Mouse (Mus musculus): ENCODE results near the gene Aldh1a2.

GRCm38 (mm10) chr9:71340116-71340515 is 124.5 kb downstream of the Aldh1a2 start:
- TF ChIP-seq HCFC1 (IDR thresholded peaks at IDR 0.05; ENCODE audit: borderline replicate concordance, insufficient read depth, low read length) (no peak), ZC3H11A (IDR thresholded peaks at IDR 0.05; ENCODE audit: borderline replicate concordance, low read depth, low read length) (no peak), MAFK (IDR thresholded peaks at IDR 0.05; ENCODE audit: insufficient read depth, low read depth, low read length) (no peak), CHD2 (IDR thresholded peaks at IDR 0.05; ENCODE audit: low read depth, low read length) (no peak)
